Mouse (Mus musculus) ES-E14 (cell line): Measurements from ENCODE around the gene Chd1. TPM values are rescaled to one million over a fixed set of nuclear protein-coding genes. Genes with fewer than 3 reads are reported as not detected.
A peak's percentile ranks its signal among the peaks of the same experiment; 100 is the strongest.

Source experiments
- DNase-seq: peaks from one replicate; pipeline ENCODE4 v3.0.0-alpha.2; 2013; ENCODE audit warnings: low read depth, low spot score
- H3K27ac ChIP-seq: 2 replicates; pipeline ENCODE4 v1.5.1; 2012; ENCODE audit warnings: low read depth, mild to moderate bottlenecking, low read length, moderate library complexity, mixed read lengths; ENCODE audit not compliant: poor library complexity, insufficient read depth, severe bottlenecking
- H3K36me3 ChIP-seq: 2 replicates; pipeline ENCODE4 v1.6.1; 2012; ENCODE audit warnings: mild to moderate bottlenecking, low read length, moderate library complexity, mixed read lengths; ENCODE audit not compliant: control insufficient read depth, poor library complexity, insufficient read depth, severe bottlenecking
- H3K4me1 ChIP-seq, 2 experiments: fragments of 150-350 bp in 1 of 2; sonication (generic) in 1 of 2; 2 replicates each; pipeline ENCODE4 v1.6.1; 2012; ENCODE audit warnings: low read length in 2 of 2, mild to moderate bottlenecking in 1 of 2, mixed read lengths in 1 of 2; ENCODE audit not compliant: control insufficient read depth in 2 of 2, insufficient read depth in 2 of 2, poor library complexity in 1 of 2
- H3K4me3 ChIP-seq, 2 experiments: fragments of 150-350 bp in 1 of 2; sonication (generic) in 1 of 2; 2 replicates each; pipeline ENCODE4 v1.5.1; 2012; ENCODE audit warnings: low read length in 2 of 2, low read depth in 1 of 2, mild to moderate bottlenecking in 1 of 2, mixed read lengths in 1 of 2; ENCODE audit not compliant: insufficient read depth in 1 of 2, poor library complexity in 1 of 2, severe bottlenecking in 1 of 2
- H3K9ac ChIP-seq: 2 replicates; pipeline ENCODE4 v1.6.1; 2012; ENCODE audit warnings: low read depth, mild to moderate bottlenecking, low read length, mixed read lengths; ENCODE audit not compliant: poor library complexity, insufficient read depth, severe bottlenecking
- H3K9me3 ChIP-seq: fragments of 150-350 bp; sonication (generic); 2 replicates; pipeline ENCODE4 v1.6.1; 2012; ENCODE audit warnings: low read depth, mild to moderate bottlenecking, low read length; ENCODE audit not compliant: control insufficient read depth, insufficient read depth
- CHD2 ChIP-seq: IDR thresholded peaks from 2 replicates; pipeline ENCODE4 v1.6.1; 2014; ENCODE audit warnings: mild to moderate bottlenecking, low read depth, low read length, inconsistent platforms
- HCFC1 ChIP-seq: IDR thresholded peaks from 2 replicates; pipeline ENCODE4 v1.6.1; 2012; ENCODE audit warnings: low read length, inconsistent platforms, borderline replicate concordance; ENCODE audit not compliant: insufficient read depth
- MAFK ChIP-seq: IDR thresholded peaks from 2 replicates; pipeline ENCODE4 v1.6.1; 2014; ENCODE audit warnings: mild to moderate bottlenecking, low read depth, low read length, inconsistent platforms; ENCODE audit not compliant: insufficient read depth
- ZC3H11A ChIP-seq: IDR thresholded peaks from 2 replicates; pipeline ENCODE4 v1.6.1; 2012; ENCODE audit warnings: low read depth, mild to moderate bottlenecking, inconsistent platforms, low read length, borderline replicate concordance
- ZNF384 ChIP-seq: IDR thresholded peaks from 2 replicates; pipeline ENCODE4 v1.6.1; 2012; ENCODE audit warnings: low read depth, low read length, inconsistent platforms
- in situ Hi-C, 2 experiments: fragments of 600-800 bp; cut with MboI; formaldehyde crosslinking; loops; one replicate each; pipeline ENCODE4 v1.15.1; 2025; ENCODE audit warnings: low sequenced_read_pairs in 2 of 2, inconsistent platforms in 1 of 2; ENCODE audit not compliant: unreplicated experiment in 2 of 2
- total RNA-seq: library from RNA; depleted of rRNA; stranded (reverse); fragments of 300-350 nt; gene quantifications from 2 replicates; pipeline ENCODE4 v1.2.3, GENCODE M21; 2012

The Chd1 gene
- total RNA-seq, 1 experiment = 39.8 TPM

- Histone ChIP-seq H3K9me3 (no peaks in the 10 kb centered on the region), H3K4me1 (no peaks in the 10 kb centered on the region), H3K27ac (no peak overlapping the region), H3K9ac (no peak overlapping the region), H3K4me3 (no peak overlapping the region), H3K36me3 (peaks cover 4% of the 10 kb centered on the region)
- no peak for TF ChIP-seq CHD2
- TF ChIP-seq HCFC1 = no peak
- TF ChIP-seq ZNF384 = no peak
- no peak for TF ChIP-seq MAFK
- no peak for TF ChIP-seq ZC3H11A
- in situ Hi-C loops = no loop called here
- no peak for DNase-seq
Measured at GRCm38 (mm10) chr17:15773956-15774355, 69.2 kb downstream of the Chd1 start.

- Histone ChIP-seq H3K4me1 (no peaks in the 10 kb centered on the region), H3K4me3 (no peak overlapping the region), H3K36me3 (peaks cover 4% of the 10 kb centered on the region), H3K27ac (no peak overlapping the region), H3K9ac (no peak overlapping the region), H3K9me3 (no peaks in the 10 kb centered on the region)
- in situ Hi-C loops = no loop called here
- no peak for DNase-seq
- TF ChIP-seq CHD2 (no peak), ZC3H11A (no peak), MAFK (no peak), ZNF384 (no peak), HCFC1 (no peak)
Measured at GRCm38 (mm10) chr17:15774565-15775215, 69.9 kb downstream of the Chd1 start.

DNA sequence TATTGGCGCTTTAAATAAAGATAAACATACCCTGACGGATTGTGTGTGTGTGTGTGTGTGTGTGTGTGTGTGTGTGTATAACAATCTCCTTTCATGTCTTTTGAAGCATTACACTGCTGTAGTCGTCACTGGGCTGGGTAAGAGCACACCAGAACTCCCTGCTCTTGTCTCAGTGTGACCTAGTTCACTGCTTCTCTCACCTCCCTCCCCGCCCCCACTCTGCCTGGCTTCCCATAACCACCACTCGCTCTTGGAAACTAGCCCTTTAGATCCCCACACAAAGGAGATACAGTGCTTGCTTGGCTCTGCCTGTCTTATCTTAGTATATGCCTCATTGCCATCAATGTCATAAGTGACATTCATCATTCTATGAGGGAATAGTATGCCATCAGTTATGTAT, 71.6 kb downstream of the Chd1 start:
- TF ChIP-seq HCFC1 (no peak), MAFK (no peak), ZC3H11A (no peak), CHD2 (no peak), ZNF384 (no peak)
- H3K4me1 ChIP-seq = no peaks in the 10 kb centered on the region
- H3K9me3 ChIP-seq = no peaks in the 10 kb centered on the region
- H3K27ac ChIP-seq = no peak overlapping the region
- no peak overlapping the region for H3K9ac ChIP-seq
- in situ Hi-C loops = no loop called here
- DNase-seq = no peak
- H3K4me3 ChIP-seq = no peak overlapping the region
- no peaks in the 10 kb centered on the region; the same call in 1 of the 2 replicates for H3K36me3 ChIP-seq

DNA sequence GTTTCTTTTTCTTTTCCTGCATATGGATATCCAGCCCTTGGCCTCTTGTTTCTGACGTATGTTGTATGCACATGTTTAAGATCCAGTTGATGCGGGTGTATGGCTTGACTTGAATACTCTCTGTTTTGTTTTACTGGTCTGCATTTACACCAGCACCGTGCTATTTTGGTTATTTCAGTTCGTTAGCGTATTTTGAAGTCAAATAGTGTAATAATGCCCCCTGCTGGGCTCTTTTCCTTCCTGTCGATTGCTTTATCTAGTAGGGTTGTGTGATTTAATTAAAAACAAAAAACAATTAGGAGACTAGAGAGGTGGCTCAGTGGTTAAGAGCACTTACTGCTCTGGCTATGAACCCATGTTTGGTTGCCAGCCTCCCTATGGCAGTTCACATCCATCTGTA, 73.2 kb downstream of the Chd1 start:
- TF ChIP-seq CHD2 = no peak
- no peak for TF ChIP-seq HCFC1
- TF ChIP-seq ZNF384 = no peak
- TF ChIP-seq ZC3H11A = no peak

GRCm38 (mm10) chr17:15787036-15787435, 82.3 kb downstream of the Chd1 start:
- Histone ChIP-seq H3K36me3 (no peaks in the 10 kb centered on the region), H3K9ac (no peak overlapping the region), H3K4me1 (no peaks in the 10 kb centered on the region), H3K27ac (no peak overlapping the region), H3K4me3 (no peak overlapping the region), H3K9me3 (no peaks in the 10 kb centered on the region)
- peak; percentile 25 for DNase-seq
- in situ Hi-C loops = no loop called here
- TF ChIP-seq MAFK (no peak), ZNF384 (no peak), ZC3H11A (peak; percentile 77)

More for the DNA sequence above, 73.2 kb downstream of the Chd1 start:
- in situ Hi-C loops = no loop called here
- Histone ChIP-seq H3K36me3 (no peaks in the 10 kb centered on the region), H3K4me1 (no peaks in the 10 kb centered on the region), H3K9me3 (no peaks in the 10 kb centered on the region), H3K27ac (no peak overlapping the region), H3K4me3 (no peak overlapping the region), H3K9ac (no peak overlapping the region)
- no peak for DNase-seq
